In genomic region chr2:152669639-152670484, GRCm38 (mm10) we compare ENCODE assay signal across 8 mouse cellular contexts. TPM values are rescaled to one million over a fixed set of nuclear protein-coding genes. Genes with fewer than 3 reads are reported as not detected.
A peak's percentile ranks its signal among the peaks of the same experiment; 100 is the strongest.
DNase-seq lines count a peak whose midpoint lies in the region; ATAC-seq and TF ChIP-seq lines count a peak whose summit lies in the region.

No protein-coding gene starts in this region.

- H3K36me3 ChIP-seq in embryonic facial prominence, embryonic 12.5 days, result peaks cover 21% of the 10 kb centered on the region
- H3K36me3 ChIP-seq in hindbrain, embryonic 12.5 days, result peaks cover 20% of the 10 kb centered on the region
- H3K36me3 ChIP-seq in macrophage (ENCODE audit: inconsistent target), result no peaks in the 10 kb centered on the region

- peak overlapping the region; percentile 69 for H3K4me2 ChIP-seq in embryonic facial prominence, embryonic 12.5 days (replicated peaks)
- peak overlapping the region; percentile 93 for H3K4me2 ChIP-seq in hindbrain, embryonic 12.5 days (replicated peaks)

- peak overlapping the region; percentile 98 for H3K9ac ChIP-seq in embryonic facial prominence, embryonic 12.5 days
- peak overlapping the region; percentile 96 for H3K9ac ChIP-seq in hindbrain, embryonic 12.5 days

- H3K79me2 ChIP-seq in macrophage (ENCODE audit: inconsistent target), result peaks cover 53% of the 10 kb centered on the region

- peak; percentile 75 for ATAC-seq in embryonic facial prominence, embryonic 12.5 days (ENCODE audit: insufficient number of reproducible peaks, insufficient read depth, low FRiP score, low TSS enrichment)
- peak; percentile 75 for ATAC-seq in hindbrain, embryonic 12.5 days (ENCODE audit: low FRiP score)

- no peaks in the 10 kb centered on the region for H3K9me3 ChIP-seq in embryonic facial prominence, embryonic 12.5 days
- no peaks in the 10 kb centered on the region for H3K9me3 ChIP-seq in hindbrain, embryonic 12.5 days (replicated peaks)

- H3K27ac ChIP-seq in layer of hippocampus, adult 2 months, result peak overlapping the region; percentile 96
- H3K27ac ChIP-seq in embryonic facial prominence, embryonic 12.5 days, result peak overlapping the region; percentile 98
- peak overlapping the region; percentile 97 for H3K27ac ChIP-seq in hindbrain, embryonic 12.5 days
- H3K27ac ChIP-seq in macrophage, result no peak overlapping the region

- TF ChIP-seq CTCF in layer of hippocampus, adult 2 months (conservative IDR thresholded peaks at IDR 0.05), result no peak

- peaks cover 26% of the 10 kb centered on the region for H3K4me1 ChIP-seq in embryonic facial prominence, embryonic 12.5 days
- H3K4me1 ChIP-seq in hindbrain, embryonic 12.5 days, result peaks cover 35% of the 10 kb centered on the region

- DNase-seq in layer of hippocampus, adult 2 months (ENCODE audit: low spot score in 2 of 2), result no peak
- DNase-seq in layer of hippocampus, postnatal 14 days (ENCODE audit: low spot score in 2 of 2), result no peak
- DNase-seq in MEL-GATA-1-ER (ENCODE audit: extremely low read depth, low read depth), result peak; percentile 20
- DNase-seq in testis, postnatal 14 days (ENCODE audit: low spot score), result peak; percentile 55
- DNase-seq in spleen, postnatal 14 days (ENCODE audit: low spot score in 2 of 2), result no peak

- peak overlapping the region; percentile 95 for H3K4me3 ChIP-seq in layer of hippocampus, adult 2 months
- H3K4me3 ChIP-seq in embryonic facial prominence, embryonic 12.5 days, result peak overlapping the region; percentile 99
- H3K4me3 ChIP-seq in hindbrain, embryonic 12.5 days, result peak overlapping the region; percentile 99
- peak overlapping the region; percentile 79 for H3K4me3 ChIP-seq in macrophage (ENCODE audit: inconsistent target)

- H3K27me3 ChIP-seq in embryonic facial prominence, embryonic 12.5 days, result no peaks in the 10 kb centered on the region
- H3K27me3 ChIP-seq in hindbrain, embryonic 12.5 days, result no peaks in the 10 kb centered on the region

- WGBS in embryonic facial prominence, embryonic 12.5 days, result under 1% methylated on average over 46 of the region's 46 CpGs
- 1% methylated on average over 45 of the region's 46 CpGs for WGBS in hindbrain, embryonic 12.5 days
- WGBS in macrophage (ENCODE audit: missing documents), result under 1% methylated on average over 45 of the region's 46 CpGs

RNA-seq across cellular contexts. Expression of gene H13, which starts 0.6 kb away (rescaled TPM):
- total RNA-seq in layer of hippocampus, adult 2 months (2021), result 10 to 100 TPM; 71.5 to 73.3 TPM
- total RNA-seq in layer of hippocampus, postnatal 14 days (2021), result 10 to 100 TPM; 84.9 to 86.7 TPM
- 129 and 131 TPM in 2 replicates for polyA plus RNA-seq in embryonic facial prominence, embryonic 12.5 days (2016; fragmentation: Nextera tagmentation; extraction: Ambion mirVana)
- 153 and 157 TPM in 2 replicates for polyA plus RNA-seq in hindbrain, embryonic 12.5 days (2016; fragmentation: Nextera tagmentation; extraction: Ambion mirVana)
- total RNA-seq in macrophage (2018; cell fraction: chromatin; rRNA removed), result 10 to 100 TPM; 36.3 to 95.5 (median 61.4) TPM
- 10 to 100 TPM; 46.6 to 75.1 (median 61.4) TPM for total RNA-seq in macrophage (2018; cell fraction: cytosol; rRNA removed)
- total RNA-seq in macrophage (2018; cell fraction: nucleus; rRNA removed), result 10 to 100 TPM; 35.9 to 90.2 (median 58.3) TPM
- 58.4 to 93.5 TPM (median 77.2 TPM) in 3 replicates for polyA plus RNA-seq in macrophage (2018)

RNA-seq across cellular contexts. Expression of gene Mcts2, which starts 17.0 kb away (rescaled TPM):
- 10 to 100 TPM; 18.8 to 20.8 TPM for total RNA-seq in layer of hippocampus, adult 2 months (2021)
- 10 to 100 TPM; 25.4 to 25.7 TPM for total RNA-seq in layer of hippocampus, postnatal 14 days (2021)
- 36.4 and 38.9 TPM in 2 replicates for polyA plus RNA-seq in embryonic facial prominence, embryonic 12.5 days (2016; fragmentation: Nextera tagmentation; extraction: Ambion mirVana)
- 34.9 and 40.5 TPM in 2 replicates for polyA plus RNA-seq in hindbrain, embryonic 12.5 days (2016; fragmentation: Nextera tagmentation; extraction: Ambion mirVana)
- 10 to 100 TPM in 25 of 26 experiments, 1 to 10 TPM in 1; 7.2 to 30.7 (median 17.4) TPM for total RNA-seq in macrophage (2018; cell fraction: chromatin; rRNA removed)
- 1 to 10 TPM in 3 of 26 experiments, under 1 TPM in 21, not detected in 2; 0.17 to 1.6 (median 0.44) TPM for total RNA-seq in macrophage (2018; cell fraction: cytosol; rRNA removed)
- total RNA-seq in macrophage (2018; cell fraction: nucleus; rRNA removed), result 10 to 100 TPM in 8 of 26 experiments, 1 to 10 TPM in 18; 1.8 to 22.4 (median 8.5) TPM
- 0.46 to 1.1 TPM (median 0.52 TPM) in 3 replicates for polyA plus RNA-seq in macrophage (2018)

RNA-seq across cellular contexts. Expression of gene Rem1, which starts 43.1 kb away (rescaled TPM):
- total RNA-seq in layer of hippocampus, adult 2 months (2021), result 1 to 10 TPM in 1 of 2 experiments, under 1 TPM in 1; 0.42 to 2.0 TPM
- total RNA-seq in layer of hippocampus, postnatal 14 days (2021), result under 1 TPM; 0.72 to 0.83 TPM
- polyA plus RNA-seq in embryonic facial prominence, embryonic 12.5 days (2016; fragmentation: Nextera tagmentation; extraction: Ambion mirVana), result 1.1 and 1.6 TPM in 2 replicates
- polyA plus RNA-seq in hindbrain, embryonic 12.5 days (2016; fragmentation: Nextera tagmentation; extraction: Ambion mirVana), result 0.72 and 0.82 TPM in 2 replicates
- total RNA-seq in macrophage (2018; cell fraction: chromatin; rRNA removed), result not detected
- total RNA-seq in macrophage (2018; cell fraction: cytosol; rRNA removed), result not detected
- not detected for total RNA-seq in macrophage (2018; cell fraction: nucleus; rRNA removed)
- not detected in 3 replicates for polyA plus RNA-seq in macrophage (2018)

RNA-seq across cellular contexts. Expression of gene Defb25, which starts 47.0 kb away (rescaled TPM):
- total RNA-seq in layer of hippocampus, adult 2 months (2021), result not detected
- not detected for total RNA-seq in layer of hippocampus, postnatal 14 days (2021)
- not detected in 2 replicates for polyA plus RNA-seq in embryonic facial prominence, embryonic 12.5 days (2016; fragmentation: Nextera tagmentation; extraction: Ambion mirVana)
- not detected in 2 replicates for polyA plus RNA-seq in hindbrain, embryonic 12.5 days (2016; fragmentation: Nextera tagmentation; extraction: Ambion mirVana)
- total RNA-seq in macrophage (2018; cell fraction: chromatin; rRNA removed), result not detected
- not detected for total RNA-seq in macrophage (2018; cell fraction: cytosol; rRNA removed)
- not detected for total RNA-seq in macrophage (2018; cell fraction: nucleus; rRNA removed)
- polyA plus RNA-seq in macrophage (2018), result not detected in 3 replicates

Comparison
In these comparisons a context has a peak if more than half of its experiments do, and no peak if none do; other contexts are left out.
1. DNase-seq: peak in MEL-GATA-1-ER (single experiment) and testis, postnatal 14 days (single experiment); none in layer of hippocampus, adult 2 months (0 of 2), layer of hippocampus, postnatal 14 days (0 of 2) and spleen, postnatal 14 days (0 of 2).
2. RNA of gene Mcts2, which starts 17.0 kb away (polyA plus RNA-seq): 34.9 to 40.5 TPM in hindbrain, embryonic 12.5 days and 36.4 to 38.9 TPM in embryonic facial prominence, embryonic 12.5 days; 0.46 to 1.1 TPM in macrophage; every median in the first group is over 10 times any median in the second.
3. Peak in every context shown above with its lines, with median percentiles within 50 percentile points of each other: H3K4me3 ChIP-seq.